ENCODE assay signal across 20 mouse cellular contexts in genomic region chr15:31965542-31965941, GRCm38 (mm10).
DNase-seq lines count a peak whose midpoint lies in the region; ATAC-seq lines count a peak whose summit lies in the region.
"Had no signal": no experiment of that assay in that cellular context is flagged by ENCODE, and none has a peak within 500 bp of the region (broad histone marks: within the 10 kb centered on the region; RNA-seq: fewer than 3 reads in every experiment).

No protein-coding gene starts in this region.

- no peak for DNase-seq in left cerebral cortex, adult 9 months (ENCODE audit: low spot score in 2 of 2)
- no peak for DNase-seq in layer of hippocampus, postnatal 14 days (ENCODE audit: low spot score in 2 of 2)
- DNase-seq in right cerebral cortex, postnatal 25 days = no peak
- DNase-seq: adrenal gland, adult 8-10 months; adrenal gland, postnatal 14 days; adrenal gland, postnatal 36 days; B cell, adult 2 months; cerebellum, adult 11-12 months; cerebellum, adult 2 months; cerebellum, adult 9-10 months; cerebellum, postnatal 10 days; cerebellum, postnatal 25 days; embryo, embryonic 11 days had no signal

- peak; percentile 68 for ATAC-seq in common myeloid progenitor, adult 5-6 weeks (replicated peaks; ENCODE audit: low read depth, poor library complexity, severe bottlenecking)
- peak; percentile 40; the same call in 1 of the 2 replicates for ATAC-seq in megakaryocyte, adult 5-6 weeks (ENCODE audit: poor library complexity, severe bottlenecking)
- ATAC-seq: activated CD4-positive, CD25-positive, alpha-beta regulatory T cell, adult 4 months; CD4-positive, CD25-positive, alpha-beta regulatory T cell, adult 4 months; forebrain, embryonic 14.5 days; forebrain, embryonic 16.5 days; Patski had no signal
